Mouse (Mus musculus): ENCODE data around the gene Rev1.

The Rev1 gene

DNA sequence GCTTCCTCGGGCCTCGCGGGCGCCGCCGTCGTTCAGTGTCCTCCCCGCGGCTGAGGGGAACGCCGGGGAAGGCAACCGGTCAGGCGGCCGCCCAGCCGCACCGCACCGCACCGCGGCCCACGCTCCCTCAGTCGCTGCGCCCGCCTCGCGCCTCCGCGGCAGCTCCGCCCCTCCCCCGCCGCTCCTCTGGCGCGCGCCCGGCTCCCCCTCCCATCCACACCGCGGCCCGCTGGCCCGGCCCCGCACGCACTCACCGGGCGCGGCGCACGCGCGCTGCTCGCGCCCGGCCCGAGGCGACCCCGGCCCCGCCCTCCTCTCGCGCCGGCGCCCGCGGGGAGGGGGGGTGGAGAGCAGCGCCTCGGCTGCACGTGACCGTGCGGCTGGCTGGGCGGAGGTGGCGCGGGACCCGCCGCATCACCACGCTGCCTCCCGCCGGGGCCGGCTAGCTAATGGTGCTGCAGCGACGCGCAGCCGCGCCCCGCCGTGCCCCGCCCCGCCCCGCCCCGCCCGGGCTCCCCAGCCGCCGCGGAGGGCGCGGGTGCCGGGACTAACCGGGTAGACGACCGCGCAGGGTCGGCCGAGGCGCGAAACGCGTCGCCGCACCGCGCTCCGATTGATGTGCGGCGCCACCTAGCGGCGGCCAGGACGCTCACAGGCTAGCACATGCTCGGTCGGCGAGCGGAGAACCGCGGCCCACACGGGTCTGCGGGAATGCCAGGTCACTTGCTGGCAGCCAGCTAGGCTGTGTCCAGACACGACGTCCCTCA lies at the start of gene Rev1:
Gene Rev1, minus strand, starts transcription at position 301 of the 767 bp plus-strand sequence.
- peak; percentile 91 for DNase-seq (ENCODE audit: low spot score)

- no peak for DNase-seq (ENCODE audit: low spot score)
Observed at GRCm38 (mm10) chr1:38178929-38179328, 49.3 kb upstream of the Rev1 start.

DNA sequence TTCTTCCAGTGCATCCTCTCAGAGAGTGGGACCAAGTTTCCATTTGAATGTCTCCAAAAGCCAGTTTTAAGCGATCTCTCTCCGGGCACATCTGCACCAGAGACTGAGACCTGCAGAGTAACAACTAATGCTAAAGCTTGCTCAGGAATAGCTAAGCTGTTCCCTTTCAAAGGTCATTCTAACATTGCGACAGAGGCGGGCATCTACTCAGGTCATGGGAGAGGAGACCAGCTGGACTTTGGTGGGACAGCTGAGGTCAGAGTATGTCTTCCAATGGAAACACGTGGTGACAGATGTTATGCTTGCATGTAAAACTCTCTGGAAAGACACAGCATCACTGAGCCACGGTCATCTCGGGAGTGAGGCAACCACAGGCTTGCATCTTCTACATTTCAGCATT lies 46.5 kb upstream of the Rev1 start:
- no peak for DNase-seq (ENCODE audit: low spot score)

- DNase-seq (ENCODE audit: low spot score), result no peak
Observed at GRCm38 (mm10) chr1:38171874-38172273, 42.3 kb upstream of the Rev1 start.

GRCm38 (mm10) chr1:38165696-38166095 lies 36.1 kb upstream of the Rev1 start:
- no peak for DNase-seq (ENCODE audit: low spot score)

GRCm38 (mm10) chr1:38150086-38150485 lies 20.5 kb upstream of the Rev1 start:
- no peak for DNase-seq (ENCODE audit: low spot score)

GRCm38 (mm10) chr1:38146008-38146407 lies 16.4 kb upstream of the Rev1 start:
- no peak for DNase-seq (ENCODE audit: low spot score)

DNA sequence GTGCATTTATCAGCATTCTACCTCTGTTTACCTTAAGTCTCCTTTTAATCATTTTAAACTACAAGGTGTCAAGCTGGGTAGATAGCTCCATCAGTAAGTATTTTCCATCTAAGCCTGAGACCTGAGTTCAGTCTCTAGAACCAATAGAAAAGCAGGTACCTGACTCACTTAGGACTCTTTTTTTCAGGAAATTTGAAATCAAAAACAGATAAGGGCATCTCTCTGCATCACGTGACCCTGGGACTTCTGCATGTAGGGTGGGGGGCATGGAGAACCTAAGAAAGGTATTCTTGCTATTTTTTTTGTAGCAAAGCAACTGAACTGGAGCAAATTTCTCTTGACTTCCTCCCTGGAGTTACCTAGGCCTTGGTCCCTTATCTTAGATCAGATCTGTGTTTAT lies 11.8 kb upstream of the Rev1 start:
- DNase-seq (ENCODE audit: low spot score), result no peak

- DNase-seq (ENCODE audit: low spot score), result no peak
Observed at GRCm38 (mm10) chr1:38140911-38141310, 11.3 kb upstream of the Rev1 start.

DNA sequence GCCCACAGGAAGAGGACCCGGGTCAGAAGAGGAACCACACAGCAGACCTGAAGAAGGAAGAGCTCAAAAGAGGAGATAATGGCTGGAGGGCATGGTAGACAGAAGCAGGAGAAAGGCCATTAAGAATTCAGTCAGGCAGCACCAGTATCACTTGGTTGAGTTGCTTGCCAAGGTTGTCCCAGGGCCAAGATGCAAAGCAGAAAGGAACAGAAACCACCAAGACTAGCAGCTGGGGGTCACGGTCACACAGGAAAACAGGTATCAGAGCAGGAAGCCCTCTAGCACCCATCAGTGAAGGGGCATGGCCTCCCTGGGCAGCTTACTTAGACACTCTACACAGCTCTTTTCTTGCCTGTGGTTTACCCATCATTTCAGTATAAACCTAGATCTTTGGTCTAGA lies 9.8 kb upstream of the Rev1 start:
- no peak for DNase-seq (ENCODE audit: low spot score)

DNA sequence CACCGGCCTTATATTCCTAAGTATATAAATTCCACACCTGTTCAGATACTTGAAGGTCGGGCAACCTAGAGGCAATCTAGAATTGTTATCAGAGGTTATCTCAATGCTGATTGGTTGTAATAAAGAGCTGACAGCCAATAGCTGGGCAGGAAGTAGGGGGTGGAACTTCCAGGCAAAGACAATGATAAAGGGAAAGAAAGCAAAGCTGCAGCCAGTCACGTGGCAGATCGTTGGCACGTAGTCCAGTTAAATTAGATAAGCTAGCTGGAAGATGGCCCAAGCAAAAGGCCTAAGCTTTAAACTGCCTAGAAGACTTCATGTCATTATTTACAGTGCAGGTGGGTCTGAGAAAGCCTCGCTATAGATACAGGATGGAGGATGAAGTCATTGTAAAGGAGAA lies 3.3 kb upstream of the Rev1 start:
- DNase-seq (ENCODE audit: low spot score), result peak; percentile 20

DNA sequence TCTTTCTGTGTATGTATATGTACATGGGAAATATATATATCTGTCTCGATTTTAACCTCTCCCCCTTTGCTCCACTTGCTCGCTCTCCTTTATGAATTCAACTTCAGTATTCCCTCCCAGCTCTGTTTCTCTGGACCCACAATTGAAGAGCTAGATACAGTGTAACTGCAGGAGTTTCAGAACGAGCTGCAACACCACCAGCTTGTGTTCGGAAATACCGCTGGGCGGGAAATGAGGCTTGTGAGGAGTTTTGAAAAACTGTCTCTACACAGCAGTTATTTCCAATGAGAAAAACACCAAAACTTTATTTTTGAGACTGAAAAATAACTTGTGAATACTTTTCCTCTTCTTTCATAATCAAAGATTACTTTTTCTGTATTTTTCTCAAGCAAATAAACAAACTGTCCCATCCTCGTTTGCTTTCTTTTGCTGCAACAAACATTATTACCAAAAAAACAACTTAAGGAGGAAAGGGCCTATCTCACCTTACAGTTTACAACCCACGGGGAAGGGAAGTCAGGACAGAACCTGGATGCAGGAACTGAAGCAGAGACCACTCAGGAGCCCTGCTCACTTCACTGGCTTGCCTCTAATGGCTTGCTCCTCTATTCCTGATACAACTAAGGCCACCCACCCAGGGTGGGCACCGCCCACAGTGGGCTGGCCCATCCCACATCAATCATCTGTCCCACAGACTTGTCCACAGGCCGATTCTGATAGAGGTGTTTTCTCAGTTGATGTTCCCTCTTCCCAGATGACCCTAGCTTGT lies 1.3 kb upstream of the Rev1 start:
- no peak for DNase-seq (ENCODE audit: low spot score)

DNA sequence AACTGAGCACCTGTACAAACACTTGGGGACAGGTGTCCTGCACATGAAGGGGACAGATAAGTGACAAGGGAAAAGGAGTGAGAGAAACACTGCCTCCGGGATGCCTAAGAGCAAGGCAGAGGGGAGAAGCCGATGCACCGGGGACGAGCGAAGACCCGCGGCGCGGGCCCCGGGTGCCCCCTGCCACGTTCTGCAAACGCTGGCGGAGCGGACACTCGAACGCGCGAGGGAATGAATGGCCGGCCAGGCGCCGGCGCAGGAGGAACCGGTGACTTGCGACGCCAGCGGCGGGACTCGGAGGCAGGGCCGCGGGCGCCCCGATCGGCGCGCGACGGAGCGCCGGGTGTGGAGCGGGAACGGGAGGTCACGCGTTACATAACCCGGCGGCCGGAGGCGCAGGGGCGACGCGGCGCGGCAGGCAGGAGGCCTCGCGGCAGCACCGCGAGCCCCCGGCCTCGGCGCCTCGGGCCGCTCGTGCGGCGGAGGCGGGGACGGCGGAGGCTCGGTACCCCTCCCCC lies 623 bp downstream of the Rev1 start:
- DNase-seq (ENCODE audit: low spot score), result peak; percentile 46

DNA sequence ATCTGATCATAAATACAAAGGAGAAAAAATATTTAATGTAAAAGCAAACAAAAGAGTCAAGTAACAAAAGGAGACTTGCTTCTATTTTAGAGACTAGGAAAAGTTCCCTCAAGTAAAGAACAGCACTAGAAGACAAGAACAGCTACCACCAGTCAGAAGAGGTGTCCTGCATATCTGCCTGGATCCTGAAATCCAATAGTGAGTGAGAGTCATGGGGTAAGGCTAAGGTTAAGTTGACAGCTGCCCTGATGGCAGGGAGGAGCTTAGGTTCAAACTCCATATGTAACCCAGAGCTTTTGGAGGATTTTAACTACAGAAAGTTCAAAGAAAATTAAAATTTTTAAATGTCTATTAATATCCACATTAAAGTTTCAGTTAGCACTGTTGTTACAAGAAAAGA lies 2.6 kb downstream of the Rev1 start:
- DNase-seq (ENCODE audit: low spot score), result no peak

DNA sequence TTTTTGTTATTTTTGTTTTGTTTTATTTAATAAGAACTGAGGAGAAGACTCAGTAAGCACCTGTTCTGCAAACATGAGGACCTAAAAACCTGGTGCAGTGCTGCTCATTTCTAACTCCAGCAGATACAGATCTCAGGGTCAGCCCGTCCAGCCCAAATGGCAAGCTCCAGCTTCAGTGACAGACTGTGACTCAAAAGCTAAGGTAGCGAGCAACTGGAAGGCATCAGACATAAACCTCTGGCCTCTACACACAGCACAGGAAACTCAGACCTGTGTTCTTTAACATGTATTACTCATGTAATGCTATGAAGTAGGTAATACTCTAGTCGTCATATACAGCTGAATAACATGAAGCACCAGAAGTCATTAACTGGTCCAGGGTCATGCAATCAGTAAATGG lies 3.2 kb downstream of the Rev1 start:
- no peak for DNase-seq (ENCODE audit: low spot score)

DNA sequence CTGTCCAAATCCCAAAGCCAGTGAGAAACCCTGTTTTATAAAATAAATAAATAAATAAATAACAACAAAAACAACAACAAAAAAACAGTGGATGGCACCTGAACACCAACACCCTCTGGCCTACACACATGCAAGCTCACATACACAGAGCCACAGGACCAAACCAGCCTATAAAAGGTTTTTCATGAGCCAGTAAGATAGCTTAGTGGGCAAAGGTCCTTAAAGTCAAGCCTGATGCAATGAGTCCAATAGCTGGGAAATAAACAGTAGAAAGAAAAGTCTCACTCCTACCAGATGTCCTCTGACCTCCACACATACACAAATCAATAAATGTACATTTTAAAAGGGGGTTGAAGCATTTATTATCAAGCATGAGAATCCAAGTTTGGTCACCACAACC lies 5.3 kb downstream of the Rev1 start:
- DNase-seq (ENCODE audit: low spot score), result no peak

GRCm38 (mm10) chr1:38120877-38121276 lies 8.7 kb downstream of the Rev1 start:
- DNase-seq (ENCODE audit: low spot score), result no peak

- no peak for DNase-seq (ENCODE audit: low spot score)
Observed at GRCm38 (mm10) chr1:38118624-38119023, 11.0 kb downstream of the Rev1 start.

DNA sequence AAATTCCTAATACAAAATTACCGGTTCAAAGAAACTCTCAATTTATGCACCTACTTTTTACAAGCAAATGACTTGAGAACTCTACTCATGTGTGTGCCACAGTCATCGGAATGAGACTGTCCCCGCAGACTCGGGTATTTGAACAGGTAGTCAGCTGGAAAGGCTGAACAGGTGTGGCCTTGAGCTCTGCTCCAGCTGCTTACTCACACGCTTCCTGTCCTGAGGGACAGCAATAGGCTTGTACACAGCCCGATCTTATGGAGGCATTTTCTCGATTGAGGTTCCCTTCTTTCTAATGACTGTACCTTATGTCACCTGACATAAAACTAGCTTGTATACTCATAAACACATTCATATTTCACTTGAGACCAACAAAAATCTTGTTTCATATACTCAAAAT lies 19.8 kb downstream of the Rev1 start:
- DNase-seq (ENCODE audit: low spot score), result no peak

- no peak for DNase-seq (ENCODE audit: low spot score)
Observed at GRCm38 (mm10) chr1:38103813-38104212, 25.8 kb downstream of the Rev1 start.

- no peak for DNase-seq (ENCODE audit: low spot score)
Observed at GRCm38 (mm10) chr1:38103214-38103613, 26.4 kb downstream of the Rev1 start.

DNA sequence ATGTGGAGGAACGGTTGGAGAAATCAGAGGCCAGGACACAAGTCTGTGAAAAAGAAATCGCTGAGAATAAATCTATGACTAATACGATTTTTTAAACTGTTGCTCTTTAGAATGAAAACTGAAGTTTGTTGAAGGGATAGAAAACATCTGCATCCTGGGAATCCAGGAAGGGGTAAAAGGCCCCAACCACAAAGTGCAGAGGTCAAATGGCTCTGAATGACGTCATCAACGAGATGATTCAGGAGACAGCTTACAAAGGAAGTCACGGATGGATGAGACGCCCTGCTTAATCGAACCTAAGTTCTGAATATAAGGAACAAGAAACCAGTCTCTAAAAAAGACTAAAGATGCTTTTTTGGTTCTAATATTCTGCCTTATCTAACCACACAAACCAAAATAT lies 48.3 kb downstream of the Rev1 start:
- DNase-seq (ENCODE audit: low spot score), result no peak

- no peak for DNase-seq (ENCODE audit: low spot score)
Observed at GRCm38 (mm10) chr1:38071326-38071725, 58.3 kb downstream of the Rev1 start.

Measured in lung, postnatal 25 days (tissue).